Mouse (Mus musculus) layer of hippocampus, adult 11-12 months (tissue): Measurements from ENCODE around the gene Arl11.

Experiments
- DNase-seq: peaks from one replicate; pipeline ENCODE4 v3.0.0; 2022; ENCODE audit warnings: low spot score

Arl11 gene

DNA sequence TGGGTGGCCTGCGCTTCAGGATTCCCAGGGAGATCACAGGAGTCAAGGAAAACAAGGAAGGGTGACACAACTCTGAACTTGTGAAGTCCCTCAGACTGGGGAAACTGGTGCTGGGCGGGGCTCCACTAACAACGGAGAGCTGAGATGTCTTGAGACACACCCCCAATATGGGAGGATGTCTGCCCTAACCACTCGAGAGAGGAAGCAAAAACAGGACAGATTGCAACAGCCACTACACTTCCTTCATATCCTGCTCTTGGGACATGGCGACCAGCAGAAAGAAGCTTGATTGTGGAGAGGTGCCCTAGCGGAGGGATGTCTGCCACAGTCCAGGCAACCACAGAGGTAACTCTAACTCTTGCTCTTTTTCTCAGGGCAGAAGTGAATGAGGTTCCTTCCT is at the start of gene Arl11:
TSS of gene Arl11 (plus strand) at position 161 of the 400 bp plus-strand sequence.
- peak; percentile 21 for DNase-seq

DNA sequence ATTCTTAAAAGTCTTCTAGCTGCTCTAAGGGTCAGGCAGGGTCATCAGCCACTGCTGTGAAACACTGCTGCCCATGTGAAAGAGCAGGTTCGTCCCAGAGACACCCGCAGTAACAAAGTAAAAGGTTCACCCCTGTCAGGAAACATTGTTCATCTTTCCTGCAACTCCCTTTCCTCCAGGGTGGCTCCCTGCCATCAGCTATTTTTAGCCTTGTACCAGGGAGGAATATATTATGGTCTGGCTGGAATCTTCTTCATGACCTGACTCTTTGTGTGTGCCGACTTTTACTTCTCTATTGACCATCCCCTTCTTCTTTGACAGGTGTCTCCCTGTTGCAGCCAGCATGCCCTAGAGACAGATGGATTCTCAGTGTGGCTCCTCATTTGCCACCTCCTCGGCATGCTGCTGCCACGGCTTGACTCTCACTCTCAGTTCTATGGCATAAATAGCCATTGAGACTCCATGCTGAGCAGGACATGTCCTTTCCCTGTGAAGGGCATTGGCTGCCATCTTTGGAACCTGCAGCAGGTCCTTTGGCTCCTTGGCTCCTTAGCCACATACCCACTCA is 41.6 kb upstream of the Arl11 start:
- no peak for DNase-seq

- DNase-seq: no peak
Observed at GRCm38 (mm10) chr14:61274414-61275198, 34.9 kb upstream of the Arl11 start.

DNA sequence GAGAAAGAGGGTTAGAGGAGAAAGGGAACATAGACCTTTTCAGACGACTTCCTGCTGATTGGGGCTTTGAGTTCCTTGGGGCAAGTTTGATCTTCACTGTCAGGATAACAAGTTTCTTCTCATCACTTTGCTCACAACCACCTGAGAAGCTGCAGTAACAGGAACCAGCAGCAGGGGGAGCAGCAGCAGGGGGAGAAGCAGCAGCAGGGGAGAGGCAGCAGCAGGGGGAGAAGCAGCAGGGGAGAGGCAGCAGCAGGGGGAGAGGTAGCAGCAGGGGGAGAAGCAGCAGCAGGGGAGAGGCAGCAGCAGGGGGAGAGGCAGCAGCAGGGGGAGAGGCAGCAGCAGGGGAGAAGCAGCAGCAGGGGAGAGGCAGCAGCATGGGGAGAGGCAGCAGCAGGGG is 32.3 kb upstream of the Arl11 start:
- peak; percentile 21 for DNase-seq

DNA sequence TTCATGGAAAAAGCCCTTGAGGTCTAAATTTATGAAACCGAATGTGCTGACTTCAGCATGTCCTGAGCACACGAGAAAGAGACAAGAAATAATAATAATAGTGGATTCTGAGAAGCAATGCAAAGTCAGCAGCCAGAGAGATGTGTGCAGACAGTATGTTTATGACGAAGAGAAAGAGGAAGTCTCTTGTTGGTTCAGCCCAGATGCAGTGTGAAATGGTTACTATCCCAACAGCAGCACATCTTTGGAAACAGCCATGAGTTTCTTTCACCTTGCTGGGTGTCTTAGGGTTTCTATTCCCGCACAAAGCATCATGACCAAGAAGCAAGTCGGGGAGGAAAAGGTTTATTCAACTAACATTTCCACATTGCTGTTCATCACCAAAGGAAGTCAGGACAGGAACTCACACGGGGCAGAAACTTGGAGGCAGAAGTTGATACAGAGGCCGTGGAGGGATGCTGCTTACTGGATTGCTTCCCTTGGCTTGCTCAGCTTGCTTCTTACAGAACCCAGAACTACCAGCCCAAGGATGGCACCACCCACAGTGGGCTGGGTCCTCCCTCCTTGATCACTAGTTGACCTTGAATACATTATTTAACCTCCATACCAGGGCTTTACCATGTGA is 30.8 kb upstream of the Arl11 start:
- no peak for DNase-seq

GRCm38 (mm10) chr14:61288606-61289286 is 20.8 kb upstream of the Arl11 start:
- DNase-seq: no peak

DNA sequence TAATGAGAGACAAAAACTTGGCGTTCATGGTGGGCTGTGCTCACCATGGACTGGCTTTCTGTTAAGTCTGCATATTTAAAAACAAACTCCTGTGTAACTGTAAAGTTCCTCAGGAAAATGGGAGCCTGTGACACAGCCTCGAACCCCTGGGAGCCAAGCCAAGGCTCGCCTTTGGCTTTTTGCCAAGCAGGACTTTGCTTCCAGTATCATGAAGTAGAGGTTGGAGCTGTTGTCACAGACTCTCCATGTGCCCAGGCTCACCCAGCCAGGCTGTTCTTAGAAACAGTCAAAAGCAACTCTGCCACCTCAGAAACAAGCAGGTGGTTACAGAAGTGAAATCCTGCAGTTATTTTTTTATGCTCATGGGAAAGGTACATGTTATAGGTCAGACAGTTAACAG is 18.9 kb upstream of the Arl11 start:
- no peak for DNase-seq

- DNase-seq: peak; percentile 68
Observed at GRCm38 (mm10) chr14:61293884-61294737, 15.4 kb upstream of the Arl11 start.

DNA sequence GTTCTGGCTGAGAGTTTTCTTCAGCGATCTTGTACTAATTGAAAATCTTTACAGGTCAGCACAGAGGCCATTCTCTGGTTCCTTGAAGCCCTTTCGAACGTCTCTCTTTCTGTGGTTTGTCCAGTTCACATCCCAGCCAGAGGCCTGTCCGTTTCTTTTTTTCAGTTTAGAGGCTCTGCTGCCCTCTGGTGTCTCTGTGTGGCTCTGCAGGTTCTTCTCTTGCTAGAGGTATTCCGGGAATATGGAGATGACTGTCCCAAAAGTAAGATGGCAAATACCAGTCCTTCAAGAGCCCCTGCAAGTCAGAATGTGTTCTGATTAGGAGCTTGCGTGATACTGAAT is 14.8 kb upstream of the Arl11 start:
- DNase-seq: peak; percentile 57

DNA sequence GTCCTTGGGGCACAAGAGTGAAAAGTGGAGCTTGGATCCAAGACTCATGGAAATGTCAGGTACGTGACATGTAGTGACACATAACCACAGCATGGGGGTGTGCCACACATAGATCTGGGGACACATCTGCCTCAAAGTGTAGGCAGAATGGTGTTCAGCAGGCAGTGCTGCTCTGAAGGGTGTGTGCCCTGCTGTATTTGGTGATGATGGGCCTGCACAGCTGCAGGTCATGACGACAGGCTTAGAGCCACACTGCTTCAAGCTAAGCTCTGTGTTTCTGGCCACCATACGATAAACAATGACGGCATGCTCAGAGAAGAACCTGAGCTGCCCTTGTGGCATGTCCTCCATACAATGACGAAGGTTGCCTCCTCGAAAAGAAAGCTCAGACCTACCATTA is 9.7 kb upstream of the Arl11 start:
- no peak for DNase-seq

DNA sequence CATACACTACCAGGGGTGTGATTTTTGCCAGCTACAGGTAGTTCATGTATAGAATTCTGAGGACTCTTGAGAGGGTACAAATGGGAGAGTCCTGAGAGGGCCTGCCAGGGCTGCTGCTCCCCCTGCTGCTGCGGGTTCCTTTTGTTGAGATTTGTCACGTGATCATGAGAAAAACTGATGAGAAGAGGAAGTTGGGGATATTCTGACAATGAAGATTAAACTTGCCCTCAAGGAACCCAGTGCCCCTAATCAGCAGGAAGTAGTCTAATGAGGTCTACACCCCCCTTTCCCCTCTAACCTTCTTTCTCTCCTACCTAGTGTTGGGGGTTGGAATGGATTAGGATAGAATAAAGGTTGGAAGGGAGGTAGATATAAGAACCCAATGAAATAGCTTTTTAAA is 8.2 kb upstream of the Arl11 start:
- no peak for DNase-seq

DNA sequence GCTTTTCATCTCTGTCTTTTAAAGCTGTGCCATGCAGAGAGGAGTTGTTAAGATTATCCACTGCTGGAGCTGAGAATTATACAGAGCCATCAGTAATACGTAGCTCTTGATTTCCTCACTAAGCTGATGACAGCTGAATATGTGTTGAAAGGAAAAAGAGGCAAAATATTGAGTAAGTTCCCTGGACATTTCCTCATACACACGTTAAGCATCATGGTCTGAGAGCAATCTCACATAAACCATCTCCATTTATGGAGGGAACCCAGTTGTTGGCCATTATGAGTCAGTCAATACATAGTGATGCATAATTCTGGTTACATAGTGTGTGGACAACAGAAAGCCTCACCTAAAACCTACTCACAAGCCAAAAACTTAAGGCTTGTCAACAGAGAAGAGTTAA is 7.1 kb upstream of the Arl11 start:
- DNase-seq: no peak

DNA sequence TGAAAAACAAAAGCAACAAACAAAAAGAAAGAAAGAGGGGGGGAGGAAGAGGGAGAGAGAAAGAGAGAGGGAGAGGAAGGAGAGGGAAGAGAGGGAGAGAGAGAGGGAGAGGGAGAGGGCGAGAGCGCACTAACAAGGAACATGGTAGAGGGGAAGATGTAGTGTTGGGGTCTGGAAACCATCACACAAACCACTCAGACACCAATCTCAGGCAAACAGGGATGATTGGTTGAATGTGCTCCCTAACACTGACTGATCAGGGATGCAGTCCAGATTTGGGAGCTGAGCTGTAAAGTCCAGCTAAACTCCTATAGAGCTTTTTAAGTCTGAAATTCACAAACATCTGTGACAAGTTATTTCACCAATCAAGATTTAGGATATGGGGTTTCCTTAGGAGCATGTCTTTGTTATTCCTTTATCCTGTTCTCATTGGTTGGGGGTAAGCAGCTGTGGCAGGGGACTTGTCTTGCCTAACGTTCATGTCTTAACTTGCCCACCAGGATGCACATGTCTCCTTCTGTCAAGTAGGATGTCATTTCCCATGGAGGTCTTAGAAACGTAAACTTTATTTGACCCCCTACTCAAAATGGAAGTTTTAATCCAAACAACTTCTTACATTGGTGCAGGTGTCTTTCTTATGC is 5.5 kb upstream of the Arl11 start:
- DNase-seq: no peak

- no peak for DNase-seq
Observed at GRCm38 (mm10) chr14:61310036-61310772, 651 bp downstream of the Arl11 start.

DNA sequence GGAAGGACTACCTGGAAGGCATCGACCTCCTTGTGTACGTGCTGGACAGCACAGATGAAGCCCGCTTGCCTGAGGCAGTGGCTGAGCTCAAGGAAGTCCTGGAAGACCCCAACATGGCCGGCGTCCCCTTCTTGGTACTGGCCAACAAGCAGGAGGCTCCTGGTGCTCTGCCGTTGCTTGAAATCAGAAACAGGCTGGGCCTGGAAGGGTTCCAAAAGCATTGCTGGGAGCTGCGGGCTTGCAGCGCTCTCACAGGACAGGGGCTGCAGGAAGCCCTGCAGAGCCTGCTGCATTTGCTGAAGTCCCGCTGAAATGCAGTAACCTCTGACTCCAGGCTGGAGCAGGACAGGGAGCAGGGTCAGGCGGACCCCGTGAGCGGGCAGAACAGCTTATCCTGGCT is 1.4 kb downstream of the Arl11 start:
- peak; percentile 21 for DNase-seq

- DNase-seq: peak; percentile 65
Observed at GRCm38 (mm10) chr14:61316861-61317260, 7.3 kb downstream of the Arl11 start.

- no peak for DNase-seq
Observed at GRCm38 (mm10) chr14:61320765-61321164, 11.2 kb downstream of the Arl11 start.

GRCm38 (mm10) chr14:61321200-61321599 is 11.6 kb downstream of the Arl11 start:
- no peak for DNase-seq

- DNase-seq: no peak
Observed at GRCm38 (mm10) chr14:61322740-61323139, 13.2 kb downstream of the Arl11 start.

- peak; percentile 26 for DNase-seq
Observed at GRCm38 (mm10) chr14:61327007-61327406, 17.5 kb downstream of the Arl11 start.
